Mouse (Mus musculus) ovary, postnatal 36 days (tissue): ENCODE measurements around the gene Lrp4.
"Not testable (repeated sequence)": the region's sequence is repeated elsewhere in the genome, so short reads cannot be mapped to it uniquely, and the experiment has no call there.

ENCODE experiments used
- DNase-seq: peaks from one replicate; pipeline ENCODE4 v3.0.0; 2022; ENCODE audit warnings: low spot score, mixed read lengths

The Lrp4 gene

GRCm38 (mm10) chr2:91485256-91485655 is 27.9 kb downstream of the Lrp4 start:
- no peak for DNase-seq

- DNase-seq, result not testable (repeated sequence)
Measured at GRCm38 (mm10) chr2:91487295-91487694, 30.0 kb downstream of the Lrp4 start.

GRCm38 (mm10) chr2:91492071-91492635 is 34.8 kb downstream of the Lrp4 start:
- no peak for DNase-seq

- no peak for DNase-seq
Measured at GRCm38 (mm10) chr2:91493981-91494380, 36.7 kb downstream of the Lrp4 start.

GRCm38 (mm10) chr2:91498093-91498719 is 40.9 kb downstream of the Lrp4 start:
- no peak for DNase-seq

GRCm38 (mm10) chr2:91508076-91508475 is 50.8 kb downstream of the Lrp4 start:
- DNase-seq, result no peak

- no peak for DNase-seq
Measured at GRCm38 (mm10) chr2:91517186-91517585, 59.9 kb downstream of the Lrp4 start.

- DNase-seq, result peak; percentile 89
Measured at GRCm38 (mm10) chr2:91526294-91527146, 69.2 kb downstream of the Lrp4 start, which contains the start of gene Ckap5. Ckap5 (plus strand) TSS chr2:91526762.

GRCm38 (mm10) chr2:91527147-91527486 is 69.8 kb downstream of the Lrp4 start:
- DNase-seq, result no peak

GRCm38 (mm10) chr2:91537588-91538205 is 80.4 kb downstream of the Lrp4 start:
- DNase-seq, result peak; percentile 86
